Mouse (Mus musculus) brain, embryonic 14.5 days (tissue): Measurements from ENCODE around the gene Triobp.

Source experiments
- CTCF ChIP-seq: fragments of 200-500 bp; IDR thresholded peaks from 2 replicates; pipeline ENCODE4 v1.5.1; 2012; ENCODE audit warnings: inconsistent platforms, mild to moderate bottlenecking, moderate library complexity, borderline replicate concordance; ENCODE audit not compliant: insufficient read depth, insufficient read length; ENCODE audit errors: extremely low read depth
- POLR2A ChIP-seq: fragments of 200-500 bp; IDR thresholded peaks from 2 replicates; pipeline ENCODE4 v1.6.1; 2012; ENCODE audit warnings: mild to moderate bottlenecking, inconsistent platforms, borderline replicate concordance; ENCODE audit not compliant: poor library complexity, insufficient read depth, insufficient read length, severe bottlenecking; ENCODE audit errors: extremely low read depth

- TF ChIP-seq CTCF (no peak), POLR2A (0 out of 2 replicates have a peak, but pooled peaks have one; percentile 5)
Measured at GRCm38 (mm10) chr15:78899740-78900584, 47.6 kb upstream of the Triobp start, which contains the start of gene Sh3bp1.
